Mouse (Mus musculus): ENCODE data around the gene Stk32b. TPM values are rescaled to one million over a fixed set of nuclear protein-coding genes. Genes with fewer than 3 reads are reported as not detected.

Stk32b gene
- polyA plus RNA-seq, 1 experiment from 2014 or later, result 1.3 TPM

DNA sequence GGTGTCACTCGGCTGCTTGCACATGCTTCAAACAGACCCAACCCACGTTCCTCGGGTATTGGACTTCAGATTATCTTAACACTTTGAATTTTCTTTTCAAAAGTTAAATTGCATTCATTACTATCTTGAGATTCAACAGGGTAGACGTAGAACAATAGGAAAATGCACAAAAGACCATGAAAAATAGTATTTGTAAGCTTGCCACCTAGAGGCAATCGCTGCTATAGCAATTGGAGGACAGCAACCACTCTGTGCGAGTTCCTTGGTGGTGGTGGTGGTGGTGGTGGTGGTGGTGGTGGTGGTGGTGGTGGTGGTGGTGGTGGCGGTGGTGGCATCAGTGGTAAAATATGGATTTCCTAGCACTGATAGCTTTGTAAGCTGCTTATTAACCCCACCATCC, 19.2 kb upstream of the Stk32b start:
- no peak overlapping the region for H3K27ac ChIP-seq (replicated peaks in 1 of 2; ENCODE audit: control insufficient read depth in 1 of 2, insufficient read depth in 1 of 2, low read depth in 2 of 2, low read length in 2 of 2)
- WGBS, result 50% methylated on average over 7 of the region's 7 CpGs
- H3K27me3 ChIP-seq (ENCODE audit: control insufficient read depth, insufficient read depth, low read length), result no peaks in the 10 kb centered on the region
- H3K4me1 ChIP-seq (ENCODE audit: control insufficient read depth in 2 of 2, insufficient read depth in 2 of 2, low read length in 2 of 2), result peaks cover 0 to 4% of the 10 kb centered on the region in 2 experiments; a peak in 1 of 4 replicates
- H3K4me3 ChIP-seq (ENCODE audit: control insufficient read depth in 1 of 2, insufficient read depth in 1 of 2, low read depth in 1 of 2, low read length in 2 of 2), result no peak overlapping the region
- H3K9me3 ChIP-seq (ENCODE audit: control insufficient read depth, low read length), result no peaks in the 10 kb centered on the region
- no peak overlapping the region for H3K9ac ChIP-seq (ENCODE audit: low read length)
- ATAC-seq (ENCODE audit: insufficient number of reproducible peaks, insufficient read depth, low FRiP score, low read depth), result no peak
- no peaks in the 10 kb centered on the region for H3K36me3 ChIP-seq (ENCODE audit: control insufficient read depth, insufficient read depth, low read length)
- H3K4me2 ChIP-seq (ENCODE audit: low read length), result no peak overlapping the region

DNA sequence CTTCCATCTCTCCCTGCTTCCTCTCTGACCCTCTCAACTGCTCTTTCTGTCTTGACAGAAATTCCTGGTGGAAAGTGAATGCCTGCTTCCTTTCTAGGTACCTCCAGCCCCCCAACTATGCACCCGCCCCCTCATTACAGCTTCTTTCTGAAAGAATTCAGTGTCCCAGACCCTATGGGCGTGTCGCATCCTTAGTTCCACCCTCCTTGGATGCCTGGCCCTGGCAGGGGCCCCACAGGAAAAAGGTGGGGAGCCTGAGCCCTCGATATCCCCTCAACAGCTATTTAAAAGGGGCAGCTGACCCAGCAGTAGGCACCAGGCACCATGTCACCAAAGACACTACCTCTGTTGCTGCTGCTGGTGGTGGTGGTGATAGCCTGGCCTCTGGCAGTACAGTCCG, 18.3 kb upstream of the Stk32b start, which contains the start of gene Cytl1:
Cytl1 (plus strand) TSS at position 296 of the 400 bp plus-strand sequence.
- H3K27ac ChIP-seq (replicated peaks in 1 of 2; ENCODE audit: control insufficient read depth in 1 of 2, insufficient read depth in 1 of 2, low read depth in 2 of 2, low read length in 2 of 2), result no peak within 1 kb of the TSS
- 21% methylated on average over 5 of the region's 5 CpGs for WGBS
- H3K9ac ChIP-seq (ENCODE audit: low read length), result no peak within 1 kb of the TSS
- H3K4me1 ChIP-seq (ENCODE audit: control insufficient read depth in 2 of 2, insufficient read depth in 2 of 2, low read length in 2 of 2), result peaks cover 0 to 4% of the 10 kb centered on the region in 2 experiments; a peak in 1 of 4 replicates
- H3K4me2 ChIP-seq (ENCODE audit: low read length), result 0 out of 2 replicates have a peak within 1 kb of the TSS, but pooled peaks have one; percentile 8
- no peaks in the 10 kb centered on the region for H3K36me3 ChIP-seq (ENCODE audit: control insufficient read depth, insufficient read depth, low read length)
- H3K27me3 ChIP-seq (ENCODE audit: control insufficient read depth, insufficient read depth, low read length), result no peaks in the 10 kb centered on the region
- no peaks in the 10 kb centered on the region for H3K9me3 ChIP-seq (ENCODE audit: control insufficient read depth, low read length)
- no peak within 1 kb of the TSS for H3K4me3 ChIP-seq (ENCODE audit: control insufficient read depth in 1 of 2, insufficient read depth in 1 of 2, low read depth in 1 of 2, low read length in 2 of 2)
- ATAC-seq (ENCODE audit: insufficient number of reproducible peaks, insufficient read depth, low FRiP score, low read depth), result peak; percentile 21; the same call in 1 of the 2 replicates

DNA sequence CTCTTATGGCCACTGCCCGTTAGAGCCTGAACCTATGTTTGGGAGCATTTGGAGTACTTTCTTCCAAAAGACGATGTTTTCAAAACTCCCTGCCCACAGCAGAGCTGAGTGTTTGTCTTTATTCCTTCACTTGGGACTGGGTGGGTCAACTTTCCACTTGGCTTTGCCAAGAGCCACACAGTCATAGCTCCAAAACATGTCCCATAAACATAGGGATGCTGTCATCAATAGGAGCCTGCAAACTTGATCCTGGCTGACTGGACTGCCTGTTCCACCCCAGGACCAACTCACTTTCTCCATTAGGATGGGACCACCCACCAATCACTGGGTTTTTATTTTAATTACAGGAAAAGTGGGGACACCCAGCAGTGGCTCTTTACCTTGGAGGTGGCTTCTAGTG, 13.8 kb upstream of the Stk32b start:
- 61% methylated on average over 2 of the region's 2 CpGs for WGBS
- no peak overlapping the region for H3K4me3 ChIP-seq (ENCODE audit: control insufficient read depth in 1 of 2, insufficient read depth in 1 of 2, low read depth in 1 of 2, low read length in 2 of 2)
- no peak overlapping the region for H3K27ac ChIP-seq (replicated peaks in 1 of 2; ENCODE audit: control insufficient read depth in 1 of 2, insufficient read depth in 1 of 2, low read depth in 2 of 2, low read length in 2 of 2)
- H3K27me3 ChIP-seq (ENCODE audit: control insufficient read depth, insufficient read depth, low read length), result no peaks in the 10 kb centered on the region
- H3K9ac ChIP-seq (ENCODE audit: low read length), result no peak overlapping the region
- no peak overlapping the region for H3K4me2 ChIP-seq (ENCODE audit: low read length)
- H3K36me3 ChIP-seq (ENCODE audit: control insufficient read depth, insufficient read depth, low read length), result no peaks in the 10 kb centered on the region
- peak; percentile 37; the same call in 1 of the 2 replicates for ATAC-seq (ENCODE audit: insufficient number of reproducible peaks, insufficient read depth, low FRiP score, low read depth)
- H3K9me3 ChIP-seq (ENCODE audit: control insufficient read depth, low read length), result no peaks in the 10 kb centered on the region
- peaks cover 0 to 4% of the 10 kb centered on the region in 2 experiments; a peak in 1 of 4 replicates for H3K4me1 ChIP-seq (ENCODE audit: control insufficient read depth in 2 of 2, insufficient read depth in 2 of 2, low read length in 2 of 2)

DNA sequence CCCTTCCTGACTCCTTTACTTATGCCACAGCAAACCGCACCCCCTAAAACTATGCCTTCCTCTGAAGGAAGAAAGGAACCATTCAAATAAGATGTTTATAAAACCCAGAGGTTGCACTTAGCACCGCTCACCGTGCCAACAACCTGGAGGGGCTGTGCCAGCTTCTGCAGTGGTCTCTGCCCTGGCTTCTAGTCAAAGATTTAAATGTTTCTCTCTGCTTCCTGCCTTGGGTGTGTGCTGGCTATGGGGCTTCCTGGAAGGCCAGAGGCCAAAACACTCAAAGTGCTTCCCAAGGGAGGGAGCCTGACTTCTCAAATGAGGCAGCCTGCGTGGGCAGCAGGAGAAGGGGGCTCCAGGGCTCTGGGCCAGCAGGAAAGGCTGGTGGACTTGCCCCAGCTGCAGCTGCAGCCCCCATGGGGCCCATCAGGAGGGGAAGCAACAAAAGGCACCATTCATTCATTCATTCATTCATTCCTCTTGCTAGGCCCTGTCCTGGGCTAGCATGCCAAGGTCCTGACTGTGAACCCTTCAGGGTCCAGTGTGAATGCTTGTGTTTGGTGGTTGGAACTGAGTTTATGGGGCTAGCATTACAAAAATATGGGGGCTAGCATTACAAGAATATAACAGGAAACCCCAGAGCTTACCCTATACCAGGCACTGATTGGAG, 8.4 kb upstream of the Stk32b start:
- Histone ChIP-seq H3K27me3 (ENCODE audit: control insufficient read depth, insufficient read depth, low read length) (no peaks in the 10 kb centered on the region; the same call in 1 of the 2 replicates), H3K9ac (ENCODE audit: low read length) (no peak overlapping the region), H3K36me3 (ENCODE audit: control insufficient read depth, insufficient read depth, low read length) (no peaks in the 10 kb centered on the region), H3K4me2 (ENCODE audit: low read length) (no peak overlapping the region), H3K4me1 (ENCODE audit: control insufficient read depth in 2 of 2, insufficient read depth in 2 of 2, low read length in 2 of 2) (peaks cover 0 to 3% of the 10 kb centered on the region in 2 experiments; a peak in 1 of 4 replicates), H3K4me3 (ENCODE audit: control insufficient read depth in 1 of 2, insufficient read depth in 1 of 2, low read depth in 1 of 2, low read length in 2 of 2) (no peak overlapping the region), H3K9me3 (ENCODE audit: control insufficient read depth, low read length) (no peaks in the 10 kb centered on the region), H3K27ac (replicated peaks in 1 of 2; ENCODE audit: control insufficient read depth in 1 of 2, insufficient read depth in 1 of 2, low read depth in 2 of 2, low read length in 2 of 2) (no peak overlapping the region)
- WGBS, result 65% methylated on average over 4 of the region's 4 CpGs
- ATAC-seq (ENCODE audit: insufficient number of reproducible peaks, insufficient read depth, low FRiP score, low read depth), result peak; percentile 7; the same call in 1 of the 2 replicates

DNA sequence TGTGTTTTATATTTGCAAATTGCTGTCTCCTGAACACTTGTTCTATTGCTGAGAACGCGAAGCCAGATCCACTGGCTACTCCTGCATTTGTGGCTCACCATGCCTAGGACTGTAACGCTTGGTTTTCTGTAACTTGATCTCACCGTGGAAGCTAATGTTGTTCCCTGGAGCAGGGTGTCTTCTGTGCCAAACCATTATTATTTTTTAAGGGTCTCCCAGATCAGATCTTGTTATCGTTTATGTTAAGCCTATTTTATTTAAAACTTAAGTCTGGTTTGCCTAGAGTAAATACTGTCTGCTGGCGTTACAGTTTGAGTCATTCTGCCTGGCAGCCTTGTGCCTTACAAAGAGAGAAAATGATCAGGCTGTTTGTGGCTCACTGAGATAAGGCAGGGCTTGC, 3.7 kb upstream of the Stk32b start:
- Histone ChIP-seq H3K9ac (ENCODE audit: low read length) (no peak overlapping the region), H3K27ac (replicated peaks in 1 of 2; ENCODE audit: control insufficient read depth in 1 of 2, insufficient read depth in 1 of 2, low read depth in 2 of 2, low read length in 2 of 2) (no peak overlapping the region), H3K27me3 (ENCODE audit: control insufficient read depth, insufficient read depth, low read length) (peaks cover 33% of the 10 kb centered on the region), H3K4me2 (ENCODE audit: low read length) (no peak overlapping the region), H3K9me3 (ENCODE audit: control insufficient read depth, low read length) (no peaks in the 10 kb centered on the region), H3K4me1 (ENCODE audit: control insufficient read depth in 2 of 2, insufficient read depth in 2 of 2, low read length in 2 of 2) (peaks cover 3 to 5% of the 10 kb centered on the region in 2 experiments; a peak in 1 of 4 replicates), H3K4me3 (ENCODE audit: control insufficient read depth in 1 of 2, insufficient read depth in 1 of 2, low read depth in 1 of 2, low read length in 2 of 2) (no peak overlapping the region), H3K36me3 (ENCODE audit: control insufficient read depth, insufficient read depth, low read length) (no peaks in the 10 kb centered on the region)
- no peak for ATAC-seq (ENCODE audit: insufficient number of reproducible peaks, insufficient read depth, low FRiP score, low read depth)
- WGBS, result 20% methylated on average over 6 of the region's 6 CpGs

DNA sequence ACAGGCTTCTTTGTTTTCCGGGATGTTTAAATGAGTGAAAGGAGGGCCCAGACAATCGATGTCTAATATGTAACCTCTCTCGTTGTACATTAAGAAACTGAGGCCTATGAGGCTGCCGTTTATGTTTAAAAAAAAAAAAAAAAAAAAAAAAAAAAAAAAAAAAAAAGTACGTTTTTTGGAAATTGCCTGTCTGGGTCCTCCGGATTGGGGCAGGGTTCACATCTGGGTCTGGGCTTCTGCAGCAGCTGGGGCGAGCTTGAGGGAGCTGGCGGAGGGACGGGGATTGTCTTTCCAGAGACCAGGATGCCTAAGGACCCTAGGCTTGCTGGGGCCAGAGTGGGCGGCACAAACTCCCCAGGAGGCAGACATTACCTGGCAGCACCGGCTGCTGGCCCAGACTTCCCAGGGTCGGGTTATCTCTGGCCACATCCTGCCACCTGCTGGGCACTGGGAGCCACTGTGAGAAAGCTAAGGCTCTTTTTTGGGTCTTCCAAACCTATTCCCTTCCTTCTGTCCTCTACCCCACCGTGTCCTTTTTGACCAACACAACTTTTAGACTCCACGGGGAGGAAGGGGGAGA, 503 bp upstream of the Stk32b start:
- no peak for ATAC-seq (ENCODE audit: insufficient number of reproducible peaks, insufficient read depth, low FRiP score, low read depth)
- Histone ChIP-seq H3K36me3 (ENCODE audit: control insufficient read depth, insufficient read depth, low read length) (no peaks in the 10 kb centered on the region), H3K27ac (replicated peaks in 1 of 2; ENCODE audit: control insufficient read depth in 1 of 2, insufficient read depth in 1 of 2, low read depth in 2 of 2, low read length in 2 of 2) (no peak overlapping the region), H3K27me3 (ENCODE audit: control insufficient read depth, insufficient read depth, low read length) (peaks cover 40% of the 10 kb centered on the region), H3K9ac (ENCODE audit: low read length) (peak overlapping the region; percentile 61; the same call in 1 of the 2 replicates), H3K4me3 (ENCODE audit: control insufficient read depth in 1 of 2, insufficient read depth in 1 of 2, low read depth in 1 of 2, low read length in 2 of 2) (peak overlapping the region; percentile 43 to 44), H3K4me2 (ENCODE audit: low read length) (peak overlapping the region; percentile 82), H3K9me3 (ENCODE audit: control insufficient read depth, low read length) (peaks cover 4% of the 10 kb centered on the region; the same call in 1 of the 2 replicates), H3K4me1 (ENCODE audit: control insufficient read depth in 2 of 2, insufficient read depth in 2 of 2, low read length in 2 of 2) (peaks cover 2 to 11% of the 10 kb centered on the region in 2 experiments; a peak in 2 of 4 replicates)
- WGBS, result 1% methylated on average over 14 of the region's 14 CpGs

DNA sequence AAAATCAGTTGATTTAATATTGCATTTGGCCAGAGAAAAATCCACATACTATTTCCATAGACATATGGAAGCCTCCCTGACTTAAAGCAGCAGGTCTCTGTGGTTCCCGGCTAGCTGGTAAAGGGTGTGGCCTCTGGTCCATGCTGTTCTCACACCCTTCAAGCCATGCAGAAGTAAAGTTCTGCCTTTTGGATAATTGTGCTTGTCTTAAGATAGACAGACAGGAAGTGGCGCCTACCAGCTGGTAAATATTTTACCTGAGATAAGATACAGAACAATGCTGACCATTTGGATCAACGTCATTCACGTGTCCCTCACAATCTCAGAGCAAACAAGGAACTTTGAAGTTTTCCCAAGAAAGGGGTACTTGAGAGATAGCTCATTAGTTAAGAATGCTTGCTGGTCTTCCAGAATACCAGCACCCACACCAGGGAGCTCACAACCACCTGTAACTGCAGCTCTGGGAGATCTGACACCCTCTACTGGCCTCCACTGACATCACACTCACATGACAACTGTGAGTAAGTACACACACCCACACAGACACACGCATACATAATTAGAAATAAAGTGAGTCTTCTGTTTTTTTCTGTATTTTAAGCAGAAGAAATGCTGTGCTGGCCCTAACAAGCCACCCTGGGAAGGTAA, 7.6 kb downstream of the Stk32b start:
- Histone ChIP-seq H3K36me3 (ENCODE audit: control insufficient read depth, insufficient read depth, low read length) (no peaks in the 10 kb centered on the region), H3K27me3 (ENCODE audit: control insufficient read depth, insufficient read depth, low read length) (no peaks in the 10 kb centered on the region), H3K4me2 (ENCODE audit: low read length) (no peak overlapping the region), H3K27ac (replicated peaks in 1 of 2; ENCODE audit: control insufficient read depth in 1 of 2, insufficient read depth in 1 of 2, low read depth in 2 of 2, low read length in 2 of 2) (no peak overlapping the region), H3K9me3 (ENCODE audit: control insufficient read depth, low read length) (peaks cover 19% of the 10 kb centered on the region), H3K4me3 (ENCODE audit: control insufficient read depth in 1 of 2, insufficient read depth in 1 of 2, low read depth in 1 of 2, low read length in 2 of 2) (no peak overlapping the region), H3K4me1 (ENCODE audit: control insufficient read depth in 2 of 2, insufficient read depth in 2 of 2, low read length in 2 of 2) (peaks cover 2 to 6% of the 10 kb centered on the region in 2 experiments; a peak in 2 of 4 replicates), H3K9ac (ENCODE audit: low read length) (no peak overlapping the region)
- WGBS, result 69% methylated on average over 5 of the region's 5 CpGs
- ATAC-seq (ENCODE audit: insufficient number of reproducible peaks, insufficient read depth, low FRiP score, low read depth), result no peak

Measured in heart, embryonic 14.5 days (tissue).